Mouse (Mus musculus) hindbrain, embryonic 15.5 days (tissue): Measurements from ENCODE around the gene Chrne. TPM values are rescaled to one million over a fixed set of nuclear protein-coding genes. Genes with fewer than 3 reads are reported as not detected.

Experiments
- ATAC-seq: fragments of 200-750 bp; cut with Nextera tagmentation; 2 replicates; pipeline ENCODE4 v1.8.0; 2017; ENCODE audit warnings: low read depth, moderate number of reproducible peaks, moderate TSS enrichment; ENCODE audit not compliant: low FRiP score
- H3K27ac ChIP-seq: fragments of 300-500 bp; sonication (generic); replicated peaks from 2 replicates; pipeline ENCODE4 v1.5.1; 2015; ENCODE audit warnings: mild to moderate bottlenecking, inconsistent platforms
- H3K27me3 ChIP-seq: fragments of 300-500 bp; sonication (generic); 2 replicates; pipeline ENCODE4 v1.6.1; 2015; ENCODE audit warnings: control low read depth, inconsistent platforms
- H3K36me3 ChIP-seq: fragments of 300-500 bp; sonication (generic); 2 replicates; pipeline ENCODE4 v1.6.1; 2015; ENCODE audit warnings: control low read depth, inconsistent platforms
- H3K4me1 ChIP-seq: fragments of 300-500 bp; sonication (generic); replicated peaks from 2 replicates; pipeline ENCODE4 v1.6.1; 2015; ENCODE audit warnings: control low read depth, inconsistent platforms
- H3K4me2 ChIP-seq: fragments of 300-500 bp; sonication (generic); 2 replicates; pipeline ENCODE4 v1.6.1; 2015; ENCODE audit warnings: moderate library complexity, mild to moderate bottlenecking, inconsistent platforms
- H3K4me3 ChIP-seq: fragments of 300-500 bp; sonication (generic); 2 replicates; pipeline ENCODE4 v1.5.1; 2015; ENCODE audit warnings: mild to moderate bottlenecking, inconsistent platforms
- H3K9ac ChIP-seq: fragments of 300-500 bp; sonication (generic); 2 replicates; pipeline ENCODE4 v1.6.1; 2015; ENCODE audit warnings: inconsistent platforms
- H3K9me3 ChIP-seq: fragments of 300-500 bp; sonication (generic); 2 replicates; pipeline ENCODE4 v1.6.1; 2016; ENCODE audit warnings: control low read depth, inconsistent platforms
- WGBS: fragments of 180-500 bp; shearing (Covaris S2); methylation state at CpG from one replicate; pipeline ENCODE4 v1.1.7; 2015; 5-methylcytosine and 5-hydroxymethylcytosine counted together
- polyA plus RNA-seq: library from polyadenylated mRNA; unstranded; fragments of >200 nt; fragmentation: Nextera tagmentation; extraction: Ambion mirVana; gene quantifications from 2 replicates; pipeline ENCODE4 v1.2.1, GENCODE M21; 2015

The Chrne gene
- polyA plus RNA-seq, 1 experiment from 2014 or later = 0.51 TPM

- 4% methylated on average over 3 of the region's 3 CpGs for WGBS
- no peak for ATAC-seq
- peaks cover 36% of the 10 kb centered on the region for H3K4me1 ChIP-seq
- peak within 1 kb of the TSS; percentile 98 for H3K9ac ChIP-seq
- peak within 1 kb of the TSS; percentile 98 for H3K27ac ChIP-seq
- peak within 1 kb of the TSS; percentile 98 for H3K4me3 ChIP-seq
- peak within 1 kb of the TSS; percentile 77 for H3K4me2 ChIP-seq
- H3K27me3 ChIP-seq = no peaks in the 10 kb centered on the region
- H3K9me3 ChIP-seq = no peaks in the 10 kb centered on the region
- H3K36me3 ChIP-seq = peaks cover 4% of the 10 kb centered on the region; the same call in 1 of the 2 replicates
These were observed 37.9 kb upstream of the Chrne start, which contains the start of gene Eno3 for GRCm38 (mm10) chr11:70656964-70657363. TSS of gene Eno3 (plus strand) at chr11:70657202.

- Histone ChIP-seq H3K27me3 (no peaks in the 10 kb centered on the region), H3K9ac (peak overlapping the region; percentile 98; the same call in 1 of the 2 replicates), H3K4me1 (peaks cover 41% of the 10 kb centered on the region), H3K27ac (0 out of 2 replicates have a peak overlapping the region, but pooled peaks have one; percentile 98), H3K9me3 (no peaks in the 10 kb centered on the region), H3K36me3 (peaks cover 8% of the 10 kb centered on the region), H3K4me3 (peak overlapping the region; percentile 98), H3K4me2 (peak overlapping the region; percentile 77)
- WGBS = 6% methylated on average over 16 of the region's 16 CpGs
- no peak for ATAC-seq
These were observed 37.5 kb upstream of the Chrne start for GRCm38 (mm10) chr11:70656456-70656927.

GRCm38 (mm10) chr11:70655571-70656455 is 36.8 kb upstream of the Chrne start:
- under 1% methylated on average over 59 of the region's 61 CpGs for WGBS
- Histone ChIP-seq H3K27me3 (no peaks in the 10 kb centered on the region), H3K4me3 (peak overlapping the region; percentile 98), H3K9ac (peak overlapping the region; percentile 98), H3K27ac (peak overlapping the region; percentile 98), H3K4me1 (peaks cover 46% of the 10 kb centered on the region), H3K4me2 (peak overlapping the region; percentile 77), H3K36me3 (peaks cover 14% of the 10 kb centered on the region), H3K9me3 (no peaks in the 10 kb centered on the region)
- ATAC-seq = no peak

GRCm38 (mm10) chr11:70654923-70655570 is 36.0 kb upstream of the Chrne start:
- H3K9me3 ChIP-seq = no peaks in the 10 kb centered on the region
- peaks cover 22% of the 10 kb centered on the region for H3K36me3 ChIP-seq
- peak overlapping the region; percentile 98 for H3K27ac ChIP-seq
- no peaks in the 10 kb centered on the region for H3K27me3 ChIP-seq
- H3K9ac ChIP-seq = peak overlapping the region; percentile 98
- peak overlapping the region; percentile 98 for H3K4me3 ChIP-seq
- peak; percentile 71 for ATAC-seq
- peaks cover 48% of the 10 kb centered on the region for H3K4me1 ChIP-seq
- under 1% methylated on average over 48 of the region's 48 CpGs for WGBS
- H3K4me2 ChIP-seq = peak overlapping the region; percentile 77

GRCm38 (mm10) chr11:70654198-70654922 is 35.3 kb upstream of the Chrne start, which contains the start of gene Pfn1:
TSS of gene Pfn1 (minus strand) at chr11:70654644.
- ATAC-seq = peak; percentile 42
- Histone ChIP-seq H3K9ac (peak within 1 kb of the TSS; percentile 98), H3K36me3 (peaks cover 29% of the 10 kb centered on the region), H3K4me1 (peaks cover 48% of the 10 kb centered on the region), H3K9me3 (no peaks in the 10 kb centered on the region), H3K4me3 (peak within 1 kb of the TSS; percentile 98), H3K4me2 (peak within 1 kb of the TSS; percentile 77), H3K27me3 (no peaks in the 10 kb centered on the region), H3K27ac (peak within 1 kb of the TSS; percentile 98)
- WGBS = under 1% methylated on average over 53 of the region's 61 CpGs

- Histone ChIP-seq H3K4me1 (peaks cover 56% of the 10 kb centered on the region), H3K9ac (peak overlapping the region; percentile 98), H3K4me2 (peak overlapping the region; percentile 77), H3K27ac (peak overlapping the region; percentile 98), H3K9me3 (no peaks in the 10 kb centered on the region), H3K4me3 (peak overlapping the region; percentile 98), H3K27me3 (no peaks in the 10 kb centered on the region), H3K36me3 (peaks cover 34% of the 10 kb centered on the region)
- under 1% methylated on average over 62 of the region's 63 CpGs for WGBS
- peak; percentile 59 for ATAC-seq
These were observed 34.6 kb upstream of the Chrne start for GRCm38 (mm10) chr11:70653345-70654197.

GRCm38 (mm10) chr11:70652884-70653344 is 33.9 kb upstream of the Chrne start:
- H3K4me1 ChIP-seq = peaks cover 62% of the 10 kb centered on the region
- peaks cover 34% of the 10 kb centered on the region for H3K36me3 ChIP-seq
- H3K9ac ChIP-seq = peak overlapping the region; percentile 98
- no peaks in the 10 kb centered on the region for H3K9me3 ChIP-seq
- H3K27ac ChIP-seq = peak overlapping the region; percentile 98
- ATAC-seq = no peak
- peak overlapping the region; percentile 98 for H3K4me3 ChIP-seq
- no peaks in the 10 kb centered on the region for H3K27me3 ChIP-seq
- 66% methylated on average over 6 of the region's 6 CpGs for WGBS
- H3K4me2 ChIP-seq = peak overlapping the region; percentile 77

- Histone ChIP-seq H3K36me3 (peaks cover 34% of the 10 kb centered on the region), H3K4me3 (peak overlapping the region; percentile 98), H3K9ac (peak overlapping the region; percentile 98; the same call in 1 of the 2 replicates), H3K9me3 (no peaks in the 10 kb centered on the region), H3K27me3 (no peaks in the 10 kb centered on the region), H3K4me2 (peak overlapping the region; percentile 77), H3K4me1 (peaks cover 66% of the 10 kb centered on the region), H3K27ac (no peak overlapping the region)
- no peak for ATAC-seq
- WGBS = 73% methylated on average over 12 of the region's 12 CpGs
These were observed 33.2 kb upstream of the Chrne start for GRCm38 (mm10) chr11:70652029-70652883.

- H3K4me3 ChIP-seq = no peak overlapping the region
- no peaks in the 10 kb centered on the region for H3K27me3 ChIP-seq
- peaks cover 34% of the 10 kb centered on the region for H3K36me3 ChIP-seq
- peaks cover 61% of the 10 kb centered on the region for H3K4me1 ChIP-seq
- no peaks in the 10 kb centered on the region for H3K9me3 ChIP-seq
- ATAC-seq = no peak
- no peak overlapping the region for H3K9ac ChIP-seq
- H3K4me2 ChIP-seq = no peak overlapping the region
- 85% methylated on average over 2 of the region's 2 CpGs for whole genome bisulfite sequencing
- H3K27ac ChIP-seq = no peak overlapping the region
These were observed 32.4 kb upstream of the Chrne start for GRCm38 (mm10) chr11:70651391-70651790.
